Mouse (Mus musculus): ENCODE data around the gene Adra1b.

DNA sequence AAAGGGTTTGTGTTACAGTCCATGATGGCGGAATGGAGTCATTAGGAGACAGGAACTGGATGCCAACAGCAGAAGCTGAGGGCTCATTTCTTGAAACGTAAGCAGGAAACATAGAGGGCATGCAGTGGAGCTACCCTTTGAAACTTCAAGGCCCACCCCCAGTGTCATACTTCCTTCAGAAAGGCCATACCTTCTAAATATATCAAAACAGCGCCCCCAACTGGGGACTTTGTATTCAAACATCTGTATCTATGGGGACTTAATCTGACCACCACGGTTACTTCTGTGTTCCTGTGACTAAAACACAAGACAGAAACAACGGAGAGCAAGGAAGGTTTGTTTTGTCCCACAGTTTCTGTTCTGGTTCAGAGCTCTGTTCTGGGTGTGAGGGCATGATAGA lies 145.6 kb downstream of the Adra1b start:
- no peak for TF ChIP-seq CTCF (IDR thresholded peaks at IDR 0.05)
- TF ChIP-seq EP300 (IDR thresholded peaks at IDR 0.05): no peak

Measured in lung, postnatal 0 days (tissue).